Mouse (Mus musculus): ENCODE measurements around the gene Mocs3.

Gene Mocs3

GRCm38 (mm10) chr2:168230026-168230728 is at the start of gene Mocs3, which contains the start of the genes Gm20716 and Dpm1:
TSS of gene Mocs3 (plus strand) at chr2:168230622.
TSS of gene Gm20716 (minus strand) at chr2:168230364.
TSS of gene Dpm1 (minus strand) at chr2:168230591.
- DNase-seq: peak; percentile 84 to 88

GRCm38 (mm10) chr2:168191856-168192255 is 38.6 kb upstream of the Mocs3 start:
- no peak for DNase-seq

- no peak for DNase-seq
These were observed 36.7 kb upstream of the Mocs3 start for GRCm38 (mm10) chr2:168193685-168194084.

- no peak for DNase-seq
These were observed 34.7 kb upstream of the Mocs3 start for GRCm38 (mm10) chr2:168195721-168196120.

- DNase-seq: no peak
These were observed 32.0 kb upstream of the Mocs3 start for GRCm38 (mm10) chr2:168198421-168198820.

GRCm38 (mm10) chr2:168199476-168199875 is 30.9 kb upstream of the Mocs3 start:
- no peak for DNase-seq

GRCm38 (mm10) chr2:168200014-168200691 is 30.3 kb upstream of the Mocs3 start:
- no peak for DNase-seq

GRCm38 (mm10) chr2:168204476-168204999 is 25.9 kb upstream of the Mocs3 start:
- DNase-seq: no peak

- peak; percentile 84 to 86 for DNase-seq
These were observed 25.2 kb upstream of the Mocs3 start for GRCm38 (mm10) chr2:168205265-168205664.

- peak; percentile 25 to 62 for DNase-seq
These were observed 24.5 kb upstream of the Mocs3 start for GRCm38 (mm10) chr2:168205681-168206631.

- DNase-seq: peak; percentile 84 to 90
These were observed 23.4 kb upstream of the Mocs3 start, which contains the start of gene Adnp for GRCm38 (mm10) chr2:168206725-168207644. TSS of gene Adnp (minus strand) at chr2:168207112.

- peak in 1 of 2 experiments; percentile 16 for DNase-seq
These were observed 22.5 kb upstream of the Mocs3 start for GRCm38 (mm10) chr2:168207883-168208282.

- no peak for DNase-seq
These were observed 16.5 kb upstream of the Mocs3 start for GRCm38 (mm10) chr2:168213788-168214397.

- no peak for DNase-seq
These were observed 7.1 kb upstream of the Mocs3 start for GRCm38 (mm10) chr2:168223326-168223725.

- peak; percentile 46 to 58 for DNase-seq
These were observed 1.1 kb upstream of the Mocs3 start for GRCm38 (mm10) chr2:168229116-168230025.

GRCm38 (mm10) chr2:168230773-168231470 is 500 bp downstream of the Mocs3 start:
- peak in 1 of 2 experiments; percentile 22 for DNase-seq

GRCm38 (mm10) chr2:168231471-168231829 is 1.0 kb downstream of the Mocs3 start:
- DNase-seq: no peak

- DNase-seq: no peak
These were observed 2.9 kb downstream of the Mocs3 start for GRCm38 (mm10) chr2:168233286-168233685.

GRCm38 (mm10) chr2:168238335-168238734 is 7.9 kb downstream of the Mocs3 start:
- no peak for DNase-seq

Measured in cerebellum, adult 18-20 months (tissue).